Mouse (Mus musculus) gastrocnemius, postnatal 14 days (tissue): ENCODE results near the gene Abca2. TPM values are rescaled to one million over a fixed set of nuclear protein-coding genes. Genes with fewer than 3 reads are reported as not detected.

Source experiments
- DNase-seq: peaks from one replicate; pipeline ENCODE4 v3.0.0; 2021; ENCODE audit warnings: mixed read lengths
- intact Hi-C: fragments of 180-260 bp; cut with DNase I; formaldehyde crosslinking; loops from one replicate; pipeline ENCODE4 v1.15.1; 2025; ENCODE audit warnings: low total_unique reads
- microRNA-seq, 2 experiments: library from miRNA; unstranded; fragments of <30 nt; microRNA quantifications; one replicate each; pipeline ENCODE4 v1.2.0; 2021
- total RNA-seq, 2 experiments: library from RNA; stranded (reverse); gene quantifications; 2 replicates each; pipeline ENCODE4 v1.2.3; 2021

Abca2 gene
- total RNA-seq, 2 experiments from 2014 or later = 9.2 to 11.6 TPM

- DNase-seq = no peak
- intact Hi-C loops = loop anchor here (5.0 kb wide), 1 partner anchor 63 kb away; the partner anchor contains the start of gene Fut7
Measured at GRCm38 (mm10) chr2:25484901-25485647, 56.6 kb downstream of the Abca2 start.

GRCm38 (mm10) chr2:25487965-25488670 lies 59.6 kb downstream of the Abca2 start:
- DNase-seq = no peak
- intact Hi-C loops = no loop called here

GRCm38 (mm10) chr2:25488671-25489068 lies 60.2 kb downstream of the Abca2 start:
- no peak for DNase-seq
- intact Hi-C loops = no loop called here

GRCm38 (mm10) chr2:25492988-25493387 lies 64.5 kb downstream of the Abca2 start:
- intact Hi-C loops = no loop called here
- no peak for DNase-seq

- DNase-seq = no peak
- intact Hi-C loops = no loop called here
Measured at GRCm38 (mm10) chr2:25493476-25493961, 65.0 kb downstream of the Abca2 start, which contains the start of gene Lcn12. TSS of gene Lcn12 (minus strand) at chr2:25493911.

GRCm38 (mm10) chr2:25496462-25496861 lies 68.0 kb downstream of the Abca2 start:
- intact Hi-C loops = no loop called here
- DNase-seq = no peak

Small RNA genes within 50 kb of the gene (microRNA-seq; reads per million reads assigned to microRNA genes)
- 0 to 0.50 reads per million in 2 experiments for gene Mir3087

Other genes with a start within 250 kb of the Abca2 start
- 10 to 100 TPM; 11.3 to 13.6 TPM for gene Nrarp, start 247.9 kb upstream of the Abca2 start, total RNA-seq
- gene Tor4a, start 231.8 kb upstream of the Abca2 start, total RNA-seq = 1 to 10 TPM; 1.9 TPM
- gene Nelfb, start 217.2 kb upstream of the Abca2 start, total RNA-seq = 10 to 100 TPM; 24.1 to 26.1 TPM
- not detected for gene Stpg3, start 214.1 kb upstream of the Abca2 start, total RNA-seq
- gene Fam166a, start 210.0 kb upstream of the Abca2 start, total RNA-seq = not detected
- 100 to 1,000 TPM; 291 to 431 TPM for gene Tubb4b, start 204.0 kb upstream of the Abca2 start, total RNA-seq
- not detected for gene Slc34a3, start 194.3 kb upstream of the Abca2 start, total RNA-seq
- not detected for gene Rnf224, start 191.9 kb upstream of the Abca2 start, total RNA-seq
- 1 to 10 TPM in 1 of 2 experiments, under 1 TPM in 1; 0.66 to 1.4 TPM for gene Rnf208, start 186.4 kb upstream of the Abca2 start, total RNA-seq
- gene Cysrt1, start 186.3 kb upstream of the Abca2 start, total RNA-seq = not detected
- 1 to 10 TPM in 1 of 2 experiments, not detected in 1; 1.5 TPM for gene AL732309.1, start 181.8 kb upstream of the Abca2 start, total RNA-seq
- 10 to 100 TPM; 13.5 to 13.6 TPM for gene Tmem203, start 173.3 kb upstream of the Abca2 start, total RNA-seq
- gene Tprn, start 166.1 kb upstream of the Abca2 start, total RNA-seq = 1 to 10 TPM; 2.8 to 5.0 TPM
- 10 to 100 TPM; 28.9 to 34.2 TPM for gene Ssna1, start 156.3 kb upstream of the Abca2 start, total RNA-seq
- gene Anapc2, start 156.2 kb upstream of the Abca2 start, total RNA-seq = 10 to 100 TPM; 29.7 to 31.0 TPM
- gene Tmem210, start 140.6 kb upstream of the Abca2 start, total RNA-seq = not detected
- not detected for gene Lrrc26, start 138.8 kb upstream of the Abca2 start, total RNA-seq
- under 1 TPM in 1 of 2 experiments, not detected in 1; 0.22 TPM for gene Grin1, start 109.5 kb upstream of the Abca2 start, total RNA-seq
- gene Man1b1, start 96.4 kb upstream of the Abca2 start, total RNA-seq = 10 to 100 TPM; 16.7 to 17.0 TPM
- gene Dpp7, start 72.3 kb upstream of the Abca2 start, total RNA-seq = 1 to 10 TPM; 6.0 to 6.6 TPM
- gene Uap1l1, start 63.0 kb upstream of the Abca2 start, total RNA-seq = 1 to 10 TPM; 5.2 to 5.8 TPM
- 1 to 10 TPM; 1.2 to 1.6 TPM for gene Sapcd2, start 56.4 kb upstream of the Abca2 start, total RNA-seq
- 10 to 100 TPM; 19.0 to 25.2 TPM for gene Entpd2, start 32.8 kb upstream of the Abca2 start, total RNA-seq
- gene Npdc1, start 29.4 kb upstream of the Abca2 start, total RNA-seq = 10 to 100 TPM; 24.0 to 28.1 TPM
- gene Fut7, start 5.4 kb upstream of the Abca2 start, total RNA-seq = not detected
- gene Clic3, start 28.1 kb downstream of the Abca2 start, total RNA-seq = not detected
- gene Paxx, start 32.4 kb downstream of the Abca2 start, total RNA-seq = 10 to 100 TPM; 15.7 to 18.9 TPM
- gene Ptgds, start 41.3 kb downstream of the Abca2 start, total RNA-seq = 1 to 10 TPM; 1.3 to 1.4 TPM
- gene Lcn12, start 65.2 kb downstream of the Abca2 start, total RNA-seq = not detected
- 10 to 100 TPM; 68.6 to 70.5 TPM for gene Fbxw5, start 72.0 kb downstream of the Abca2 start, total RNA-seq
- gene C8g, start 73.0 kb downstream of the Abca2 start, total RNA-seq = under 1 TPM; 0.91 to 0.98 TPM
- 10 to 100 TPM in 1 of 2 experiments, 1 to 10 TPM in 1; 9.7 to 13.3 TPM for gene Traf2, start 118.2 kb downstream of the Abca2 start, total RNA-seq
- gene Edf1, start 129.1 kb downstream of the Abca2 start, total RNA-seq = 100 to 1,000 TPM; 164 to 173 TPM
- under 1 TPM; 0.68 to 0.80 TPM for gene Mamdc4, start 146.1 kb downstream of the Abca2 start, total RNA-seq
- gene Phpt1, start 146.5 kb downstream of the Abca2 start, total RNA-seq = 10 to 100 TPM; 42.6 to 44.8 TPM
- under 1 TPM in 1 of 2 experiments, not detected in 1; 0.10 TPM for gene Ajm1, start 153.1 kb downstream of the Abca2 start, total RNA-seq
- 10 to 100 TPM; 39.5 to 41.0 TPM for gene Rabl6, start 179.8 kb downstream of the Abca2 start, total RNA-seq
- gene Ccdc183, start 189.0 kb downstream of the Abca2 start, total RNA-seq = not detected
- 10 to 100 TPM; 12.1 to 14.3 TPM for gene Tmem141, start 193.3 kb downstream of the Abca2 start, total RNA-seq
- gene Fcna, start 199.3 kb downstream of the Abca2 start, total RNA-seq = 1 to 10 TPM; 5.7 to 6.2 TPM
- 10 to 100 TPM; 31.0 to 33.3 TPM for gene Lcn8, start 224.4 kb downstream of the Abca2 start, total RNA-seq
- not detected for gene Lcn5, start 229.2 kb downstream of the Abca2 start, total RNA-seq
- not detected for gene Lcn6, start 248.1 kb downstream of the Abca2 start, total RNA-seq